Mouse (Mus musculus) liver, embryonic 15.5 days (tissue): ENCODE data around the gene Emsy. TPM values are rescaled to one million over a fixed set of nuclear protein-coding genes. Genes with fewer than 3 reads are reported as not detected.

Experiments
- ATAC-seq: fragments of 200-750 bp; cut with Nextera tagmentation; 2 replicates; pipeline ENCODE4 v1.8.0; 2017; ENCODE audit warnings: moderate number of reproducible peaks, mild to moderate bottlenecking, moderate library complexity; ENCODE audit not compliant: insufficient read depth
- H3K27ac ChIP-seq: fragments of 300-500 bp; sonication (generic); replicated peaks from 2 replicates; pipeline ENCODE4 v1.5.1; 2015; ENCODE audit warnings: mild to moderate bottlenecking, inconsistent platforms
- H3K27me3 ChIP-seq: fragments of 300-500 bp; sonication (generic); 2 replicates; pipeline ENCODE4 v1.6.1; 2015; ENCODE audit warnings: mild to moderate bottlenecking, inconsistent platforms
- H3K36me3 ChIP-seq: fragments of 300-500 bp; sonication (generic); replicated peaks from 2 replicates; pipeline ENCODE4 v1.6.1; 2015; ENCODE audit warnings: moderate library complexity, mild to moderate bottlenecking, inconsistent platforms
- H3K4me1 ChIP-seq: fragments of 300-500 bp; sonication (generic); replicated peaks from 2 replicates; pipeline ENCODE4 v1.6.1; 2015; ENCODE audit warnings: inconsistent platforms
- H3K4me2 ChIP-seq: fragments of 300-500 bp; sonication (generic); 2 replicates; pipeline ENCODE4 v1.6.1; 2015; ENCODE audit warnings: moderate library complexity, mild to moderate bottlenecking, inconsistent platforms
- H3K4me3 ChIP-seq: fragments of 300-500 bp; sonication (generic); replicated peaks from 2 replicates; pipeline ENCODE4 v1.5.1; 2015; ENCODE audit warnings: mild to moderate bottlenecking, inconsistent platforms
- H3K9ac ChIP-seq: fragments of 300-500 bp; sonication (generic); 2 replicates; pipeline ENCODE4 v1.6.1; 2015; ENCODE audit warnings: moderate library complexity, mild to moderate bottlenecking, inconsistent platforms
- H3K9me3 ChIP-seq: fragments of 300-500 bp; sonication (generic); replicated peaks from 2 replicates; pipeline ENCODE4 v1.6.1; 2016; ENCODE audit warnings: inconsistent platforms
- WGBS: fragments of 180-500 bp; shearing (Covaris S2); methylation state at CpG from one replicate; pipeline ENCODE4 v1.1.7; 2015; ENCODE audit warnings: mixed read lengths; ENCODE audit not compliant: insufficient replicate concordance; 5-methylcytosine and 5-hydroxymethylcytosine counted together
- polyA plus RNA-seq: library from polyadenylated mRNA; unstranded; fragments of >200 nt; fragmentation: Nextera tagmentation; extraction: Ambion mirVana; gene quantifications from 2 replicates; pipeline ENCODE4 v1.2.1, GENCODE M21; 2015

Emsy gene
- polyA plus RNA-seq, 1 experiment from 2014 or later = 6.0 TPM

DNA sequence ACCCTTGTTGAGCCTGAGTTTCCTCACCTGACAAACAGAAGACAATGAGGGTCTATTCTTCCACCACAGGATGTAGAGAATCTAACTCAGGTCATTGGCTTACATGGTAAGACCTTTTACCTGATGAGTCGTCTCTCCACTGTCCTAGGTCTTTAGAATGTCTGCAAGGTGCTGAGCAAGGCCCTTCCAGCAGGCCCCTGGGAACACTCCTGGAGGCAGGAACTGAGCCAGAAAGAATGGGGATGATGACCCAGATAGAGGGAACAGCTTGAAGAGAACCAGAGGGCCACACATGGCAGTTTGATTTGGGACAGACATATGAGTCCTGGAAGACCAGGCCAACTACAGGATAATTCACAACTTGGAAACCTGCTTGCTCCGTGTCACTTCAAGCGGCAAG lies 114.3 kb downstream of the Emsy start:
- Histone ChIP-seq H3K9me3 (no peaks in the 10 kb centered on the region), H3K27ac (no peak overlapping the region), H3K36me3 (no peaks in the 10 kb centered on the region), H3K4me1 (no peaks in the 10 kb centered on the region; the same call in 1 of the 2 replicates), H3K4me2 (no peak overlapping the region), H3K4me3 (no peak overlapping the region), H3K9ac (no peak overlapping the region), H3K27me3 (no peaks in the 10 kb centered on the region)
- no peak for ATAC-seq
- WGBS = 79% methylated on average over 3 of the region's 3 CpGs

DNA sequence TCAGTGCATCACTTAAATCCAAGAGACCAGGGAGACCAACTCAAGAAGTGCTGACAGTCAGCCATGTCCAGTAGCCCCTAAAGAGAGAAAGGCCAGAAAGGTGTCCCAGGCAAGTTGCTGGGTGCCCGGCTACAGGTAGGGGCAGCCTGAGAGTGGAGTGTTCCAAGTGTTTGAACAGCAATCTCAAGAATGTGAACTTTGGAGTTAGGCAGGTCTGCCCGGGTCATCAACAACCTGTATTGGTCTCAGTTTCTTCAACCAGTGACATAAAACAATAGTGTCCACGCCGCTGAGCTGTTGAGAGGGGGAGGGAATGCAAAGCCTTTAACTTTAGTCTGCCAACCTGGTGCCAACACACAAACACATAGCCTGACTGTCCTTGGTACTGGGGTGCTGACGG lies 115.0 kb downstream of the Emsy start:
- Histone ChIP-seq H3K9me3 (no peaks in the 10 kb centered on the region), H3K4me2 (no peak overlapping the region), H3K4me3 (no peak overlapping the region), H3K27ac (no peak overlapping the region), H3K27me3 (no peaks in the 10 kb centered on the region), H3K9ac (no peak overlapping the region), H3K36me3 (no peaks in the 10 kb centered on the region), H3K4me1 (no peaks in the 10 kb centered on the region; the same call in 1 of the 2 replicates)
- ATAC-seq = no peak
- 64% methylated on average over 5 of the region's 5 CpGs for WGBS

DNA sequence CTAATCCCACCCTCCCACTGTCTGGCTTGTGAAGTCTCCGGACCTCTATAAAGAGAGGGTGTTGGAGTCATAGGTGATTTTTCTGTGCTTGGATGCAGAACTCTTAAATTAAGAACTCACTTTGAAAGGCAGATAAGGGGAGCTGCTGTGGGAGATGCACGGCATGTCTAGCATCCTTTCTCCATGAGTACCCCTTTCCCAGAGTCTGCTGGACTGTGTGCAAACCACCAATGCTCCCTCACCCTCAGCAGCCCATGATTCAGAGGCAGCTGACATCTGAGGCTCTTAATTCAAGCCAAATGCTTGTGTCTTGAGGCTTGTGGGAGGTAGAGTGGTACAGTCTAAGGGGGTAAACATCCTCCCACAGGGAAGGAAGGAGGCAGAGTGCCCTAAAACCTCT lies 115.7 kb downstream of the Emsy start:
- Histone ChIP-seq H3K4me3 (no peak overlapping the region), H3K4me2 (no peak overlapping the region), H3K27ac (no peak overlapping the region), H3K27me3 (no peaks in the 10 kb centered on the region), H3K9ac (no peak overlapping the region), H3K9me3 (no peaks in the 10 kb centered on the region), H3K36me3 (no peaks in the 10 kb centered on the region), H3K4me1 (no peaks in the 10 kb centered on the region; the same call in 1 of the 2 replicates)
- 71% methylated on average over 2 of the region's 2 CpGs for WGBS
- no peak for ATAC-seq

DNA sequence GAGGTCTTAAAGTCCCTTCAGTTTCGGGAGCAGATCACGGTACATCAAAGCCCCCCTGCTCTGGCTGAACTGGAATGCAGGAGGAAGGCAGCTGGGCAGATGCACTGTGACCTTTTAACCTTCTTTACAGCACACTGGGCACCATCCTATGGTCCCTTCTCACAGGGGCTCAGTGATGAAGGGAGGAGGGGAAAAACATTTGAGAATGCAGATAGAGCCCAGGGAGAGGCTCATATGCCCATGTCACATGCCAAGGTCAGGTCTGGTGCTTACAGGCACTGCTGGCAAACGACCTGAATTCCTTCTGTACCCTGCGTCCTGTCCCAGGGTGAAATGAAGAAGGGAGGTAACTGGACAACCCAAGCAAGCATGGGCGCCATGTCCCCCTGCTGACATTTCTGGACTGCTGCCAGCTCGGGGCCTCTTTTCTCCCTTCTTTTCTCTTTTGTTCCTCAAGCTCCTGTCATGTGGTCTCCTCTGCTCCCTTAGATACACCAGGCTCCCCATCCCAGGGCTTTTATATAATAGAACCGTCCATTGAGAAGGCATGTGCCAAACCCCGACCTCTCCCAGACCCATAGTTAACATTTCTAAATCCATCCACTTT lies 118.5 kb downstream of the Emsy start:
- Histone ChIP-seq H3K9me3 (no peaks in the 10 kb centered on the region), H3K4me2 (no peak overlapping the region), H3K4me1 (0 out of 2 replicates have a peak, but pooled peaks cover 4% of the 10 kb centered on the region), H3K36me3 (no peaks in the 10 kb centered on the region), H3K4me3 (no peak overlapping the region), H3K27me3 (no peaks in the 10 kb centered on the region), H3K27ac (no peak overlapping the region), H3K9ac (no peak overlapping the region)
- WGBS = 47% methylated on average over 8 of the region's 8 CpGs
- no peak for ATAC-seq

DNA sequence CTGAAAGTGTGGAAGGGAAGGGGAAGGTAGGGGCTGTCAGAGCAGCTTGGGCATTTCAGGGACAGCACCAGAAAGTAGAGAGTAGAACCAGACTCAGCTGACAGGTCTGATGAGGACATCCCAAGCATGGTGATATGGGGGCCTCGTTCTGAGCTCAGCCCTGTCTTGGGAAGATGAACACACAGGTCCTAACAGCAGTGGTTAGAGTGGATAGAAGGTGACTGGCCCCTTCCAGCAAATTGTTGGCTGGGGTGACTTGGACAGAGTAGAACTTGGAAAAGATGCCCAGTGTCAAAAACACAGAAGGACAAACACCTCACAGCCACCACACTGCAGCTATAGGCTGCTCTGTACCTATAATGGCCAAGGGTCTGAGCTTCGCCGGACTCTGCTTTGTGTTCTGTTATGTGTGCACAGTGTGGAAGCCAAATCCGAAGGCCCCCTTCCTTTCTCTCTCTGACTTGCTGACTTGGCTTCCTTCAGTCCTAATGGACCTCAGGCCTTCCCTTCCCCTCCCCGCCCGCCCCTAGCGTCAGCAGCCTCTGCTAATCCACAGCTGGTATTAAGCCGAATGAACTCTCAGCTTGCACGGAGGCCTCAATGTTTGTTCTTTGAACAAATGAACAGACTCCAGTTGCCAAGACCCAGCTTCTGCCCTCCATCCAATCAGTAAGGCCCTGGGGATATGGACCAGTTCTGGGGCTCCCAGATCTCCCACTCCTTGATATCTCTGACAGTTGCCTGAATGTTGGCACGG lies 119.2 kb downstream of the Emsy start:
- no peak overlapping the region for H3K27ac ChIP-seq

More for the DNA sequence above, 119.2 kb downstream of the Emsy start:
- no peak for ATAC-seq
- Histone ChIP-seq H3K4me3 (no peak overlapping the region), H3K27me3 (no peaks in the 10 kb centered on the region), H3K36me3 (no peaks in the 10 kb centered on the region), H3K4me1 (0 out of 2 replicates have a peak, but pooled peaks cover 4% of the 10 kb centered on the region), H3K9ac (no peak overlapping the region), H3K4me2 (no peak overlapping the region), H3K9me3 (no peaks in the 10 kb centered on the region)
- WGBS = 55% methylated on average over 10 of the region's 10 CpGs

Other genes with a start within 250 kb of the Emsy start
- gene Gucy2d, start 216.4 kb downstream of the Emsy start, polyA plus RNA-seq = not detected in 2 replicates
- 5.6 and 6.0 TPM in 2 replicates for gene Lrrc32, start 167.5 kb downstream of the Emsy start, polyA plus RNA-seq
- gene Thap12, start 46.3 kb upstream of the Emsy start, polyA plus RNA-seq = 11.3 and 12.5 TPM in 2 replicates
- gene Wnt11, start 178.3 kb upstream of the Emsy start, polyA plus RNA-seq = 0.61 and 0.64 TPM in 2 replicates